Mouse (Mus musculus) G1E-ER4 (cell line): ENCODE measurements around the gene Krt6a. TPM values are rescaled to one million over a fixed set of nuclear protein-coding genes. Genes with fewer than 3 reads are reported as not detected.

ENCODE experiments used
- GATA1 ChIP-seq: IDR thresholded peaks from one replicate; pipeline ENCODE4 v1.8.0; 2012; ENCODE audit warnings: low read length, inconsistent platforms
- polyA plus RNA-seq: library from polyadenylated mRNA; stranded (reverse); fragments of >175 nt; gene quantifications from 2 replicates; pipeline ENCODE4 v1.2.3, GENCODE M21; 2012

The Krt6a gene
- polyA plus RNA-seq, 1 experiment, result not detected

- TF ChIP-seq GATA1, result no peak
These were observed 18.1 kb downstream of the Krt6a start for GRCm38 (mm10) chr15:101675978-101676377.

- TF ChIP-seq GATA1, result no peak
These were observed 41.3 kb downstream of the Krt6a start for GRCm38 (mm10) chr15:101652736-101653265.

DNA sequence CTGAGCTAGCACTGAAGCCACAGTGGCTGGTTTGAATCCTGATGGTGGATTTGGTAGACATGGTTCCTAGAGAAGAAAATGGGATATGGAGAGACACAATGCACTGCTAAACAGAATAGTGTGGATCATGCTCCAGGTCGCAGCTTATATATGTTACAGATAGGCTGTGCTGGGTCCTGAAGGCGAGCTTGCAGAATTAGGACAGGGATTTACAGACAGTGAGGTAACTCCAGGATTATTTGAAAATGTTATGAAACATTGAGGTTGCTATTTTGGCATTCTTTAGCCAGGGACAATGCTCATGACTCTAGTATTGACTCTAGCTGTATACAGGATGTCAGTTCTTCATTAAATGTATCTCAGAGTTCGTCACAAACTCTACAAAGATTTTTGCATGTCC is 46.8 kb downstream of the Krt6a start, which contains the start of gene Gm5478:
Gene Gm5478 (minus strand): TSS at position 101 of the 400 bp plus-strand sequence.
- no peak for TF ChIP-seq GATA1

Other genes with a start within 250 kb of the Krt6a start
- gene Krt88, start 246.6 kb downstream of the Krt6a start, polyA plus RNA-seq, result not detected in 2 replicates
- gene Krt81, start 230.6 kb downstream of the Krt6a start, polyA plus RNA-seq, result not detected in 2 replicates
- gene Krt86, start 220.8 kb downstream of the Krt6a start, polyA plus RNA-seq, result not detected in 2 replicates
- not detected in 2 replicates for gene Krt83, start 202.8 kb downstream of the Krt6a start, polyA plus RNA-seq
- gene Gm49425, start 177.0 kb downstream of the Krt6a start, polyA plus RNA-seq, result not detected in 2 replicates
- not detected in 2 replicates for gene Krt84, start 161.5 kb downstream of the Krt6a start, polyA plus RNA-seq
- gene Krt82, start 143.6 kb downstream of the Krt6a start, polyA plus RNA-seq, result not detected in 2 replicates
- not detected in 2 replicates for gene Krt90, start 131.4 kb downstream of the Krt6a start, polyA plus RNA-seq
- not detected in 2 replicates for gene Krt75, start 120.4 kb downstream of the Krt6a start, polyA plus RNA-seq
- not detected in 2 replicates for gene Gm5414, start 66.1 kb downstream of the Krt6a start, polyA plus RNA-seq
- not detected in 2 replicates for gene Gm5478, start 46.9 kb downstream of the Krt6a start, polyA plus RNA-seq
- gene Krt6b, start 14.0 kb downstream of the Krt6a start, polyA plus RNA-seq, result not detected in 2 replicates
- gene Krt5, start 18.6 kb upstream of the Krt6a start, polyA plus RNA-seq, result not detected in 2 replicates
- gene Krt71, start 48.8 kb upstream of the Krt6a start, polyA plus RNA-seq, result not detected in 2 replicates
- gene Krt72, start 92.2 kb upstream of the Krt6a start, polyA plus RNA-seq, result not detected in 2 replicates
- not detected in 2 replicates for gene Krt73, start 108.0 kb upstream of the Krt6a start, polyA plus RNA-seq
- gene Krt2, start 123.9 kb upstream of the Krt6a start, polyA plus RNA-seq, result not detected in 2 replicates
- gene Krt1, start 156.5 kb upstream of the Krt6a start, polyA plus RNA-seq, result not detected in 2 replicates
- gene Krt77, start 175.4 kb upstream of the Krt6a start, polyA plus RNA-seq, result not detected in 2 replicates
- not detected in 2 replicates for gene Krt76, start 198.6 kb upstream of the Krt6a start, polyA plus RNA-seq
- gene Krt4, start 230.4 kb upstream of the Krt6a start, polyA plus RNA-seq, result not detected in 2 replicates
- gene Krt79, start 246.0 kb upstream of the Krt6a start, polyA plus RNA-seq, result not detected in 2 replicates